Mouse (Mus musculus): ENCODE measurements at regions not wholly inside any gene's neighbourhood (a gene's known extent, or its start where the extent isn't known, plus 50 kb on each side); places are given as distances from the start of the nearest gene placed in this dataset.

- no peaks in the 10 kb centered on the region for H3K27me3 ChIP-seq (ENCODE audit: control insufficient read depth, insufficient read depth, low read length)
- no peak for TF ChIP-seq POLR2A (IDR thresholded peaks at IDR 0.05; ENCODE audit: control insufficient read depth, extremely low read depth, insufficient read depth, low read length, poor library complexity)
- no peak for TF ChIP-seq CTCF (IDR thresholded peaks at IDR 0.05; ENCODE audit: borderline replicate concordance, control insufficient read depth, extremely low read depth, insufficient read depth, low read length, poor library complexity)
- peak; percentile 32 for DNase-seq
- WGBS = 58% methylated on average over 8 of the region's 8 CpGs
- no peaks in the 10 kb centered on the region for H3K36me3 ChIP-seq (ENCODE audit: control insufficient read depth, insufficient read depth, low read length)
- H3K4me3 ChIP-seq (ENCODE audit: control insufficient read depth, insufficient read depth, low read length) = no peak overlapping the region
- H3K4me1 ChIP-seq (replicated peaks; ENCODE audit: control insufficient read depth, insufficient read depth, low read length) = peaks cover 64% of the 10 kb centered on the region
- peak overlapping the region; percentile 92 for H3K27ac ChIP-seq (ENCODE audit: control insufficient read depth, insufficient read depth, low read length)
These were observed 58.0 kb upstream of the Gm26897 start for GRCm38 (mm10) chr5:111675673-111676261.

- no peaks in the 10 kb centered on the region for H3K27me3 ChIP-seq (ENCODE audit: control insufficient read depth, insufficient read depth, low read length)
- H3K36me3 ChIP-seq (ENCODE audit: control insufficient read depth, insufficient read depth, low read length) = no peaks in the 10 kb centered on the region
- DNase-seq = no peak
- TF ChIP-seq CTCF (IDR thresholded peaks at IDR 0.05; ENCODE audit: borderline replicate concordance, control insufficient read depth, extremely low read depth, insufficient read depth, low read length, poor library complexity) (no peak), POLR2A (IDR thresholded peaks at IDR 0.05; ENCODE audit: control insufficient read depth, extremely low read depth, insufficient read depth, low read length, poor library complexity) (no peak)
- 87% methylated on average over 6 of the region's 6 CpGs for WGBS
- peaks cover 50% of the 10 kb centered on the region for H3K4me1 ChIP-seq (replicated peaks; ENCODE audit: control insufficient read depth, insufficient read depth, low read length)
- no peak overlapping the region for H3K27ac ChIP-seq (ENCODE audit: control insufficient read depth, insufficient read depth, low read length)
- H3K4me3 ChIP-seq (ENCODE audit: control insufficient read depth, insufficient read depth, low read length) = no peak overlapping the region
These were observed 55.8 kb upstream of the Gm26897 start for GRCm38 (mm10) chr5:111677847-111678311.

DNA sequence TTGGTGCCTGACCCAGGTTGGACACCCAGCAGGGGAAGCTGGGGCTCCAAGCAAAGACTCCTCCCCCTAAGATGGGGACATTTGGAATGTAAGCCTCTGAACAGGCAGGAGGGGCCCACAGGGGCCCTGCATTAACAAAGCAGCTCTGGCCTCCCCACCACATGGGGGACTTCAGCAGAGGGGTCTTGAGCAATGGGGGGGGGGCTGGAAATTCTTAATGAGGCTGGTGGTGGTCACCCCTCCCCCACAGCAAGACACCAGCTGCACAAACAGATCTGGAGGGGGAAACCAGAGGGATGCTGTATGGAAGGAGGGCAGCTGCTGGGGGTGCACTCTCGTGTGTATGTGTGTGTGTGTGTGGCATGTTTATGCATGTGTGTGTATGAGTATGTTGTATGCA, 55.2 kb upstream of the Gm26897 start:
- TF ChIP-seq CTCF (IDR thresholded peaks at IDR 0.05; ENCODE audit: borderline replicate concordance, control insufficient read depth, extremely low read depth, insufficient read depth, low read length, poor library complexity) (no peak), POLR2A (IDR thresholded peaks at IDR 0.05; ENCODE audit: control insufficient read depth, extremely low read depth, insufficient read depth, low read length, poor library complexity) (no peak)
- Histone ChIP-seq H3K36me3 (ENCODE audit: control insufficient read depth, insufficient read depth, low read length) (no peaks in the 10 kb centered on the region), H3K27me3 (ENCODE audit: control insufficient read depth, insufficient read depth, low read length) (no peaks in the 10 kb centered on the region), H3K4me1 (replicated peaks; ENCODE audit: control insufficient read depth, insufficient read depth, low read length) (peaks cover 50% of the 10 kb centered on the region), H3K4me3 (ENCODE audit: control insufficient read depth, insufficient read depth, low read length) (no peak overlapping the region), H3K27ac (ENCODE audit: control insufficient read depth, insufficient read depth, low read length) (no peak overlapping the region)
- 29% methylated on average over 1 of the region's 1 CpGs for WGBS
- DNase-seq = peak; percentile 16

GRCm38 (mm10) chr5:111681362-111682028, 52.2 kb upstream of the Gm26897 start:
- Histone ChIP-seq H3K4me3 (ENCODE audit: control insufficient read depth, insufficient read depth, low read length) (no peak overlapping the region), H3K4me1 (replicated peaks; ENCODE audit: control insufficient read depth, insufficient read depth, low read length) (peaks cover 27% of the 10 kb centered on the region), H3K27ac (ENCODE audit: control insufficient read depth, insufficient read depth, low read length) (no peak overlapping the region), H3K27me3 (ENCODE audit: control insufficient read depth, insufficient read depth, low read length) (no peaks in the 10 kb centered on the region), H3K36me3 (ENCODE audit: control insufficient read depth, insufficient read depth, low read length) (no peaks in the 10 kb centered on the region)
- 93% methylated on average over 7 of the region's 7 CpGs for WGBS
- no peak for DNase-seq
- TF ChIP-seq CTCF (IDR thresholded peaks at IDR 0.05; ENCODE audit: borderline replicate concordance, control insufficient read depth, extremely low read depth, insufficient read depth, low read length, poor library complexity) (no peak), POLR2A (IDR thresholded peaks at IDR 0.05; ENCODE audit: control insufficient read depth, extremely low read depth, insufficient read depth, low read length, poor library complexity) (no peak)

DNA sequence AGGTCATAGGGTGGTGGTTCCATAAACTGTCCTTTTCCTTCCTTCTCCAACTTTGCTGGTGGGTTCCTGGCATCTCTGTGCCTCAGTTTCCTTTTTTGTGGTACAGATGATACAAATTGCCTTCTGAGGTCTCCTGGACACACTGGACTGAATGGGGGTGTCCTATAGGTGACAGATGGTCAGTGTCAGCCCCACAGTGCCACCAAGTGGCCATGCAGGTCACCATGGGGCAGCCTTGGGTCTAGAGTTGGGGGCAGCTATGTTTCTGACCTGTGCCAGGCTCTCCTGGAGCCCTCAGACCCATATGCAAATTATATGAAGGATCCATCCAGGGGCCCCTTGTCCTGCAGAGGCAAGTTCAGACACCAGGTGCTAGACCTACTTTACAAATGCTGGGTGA, 50.8 kb upstream of the Gm26897 start:
- no peaks in the 10 kb centered on the region for H3K27me3 ChIP-seq (ENCODE audit: control insufficient read depth, insufficient read depth, low read length)
- no peak overlapping the region for H3K4me3 ChIP-seq (ENCODE audit: control insufficient read depth, insufficient read depth, low read length)
- DNase-seq = peak; percentile 51
- no peak overlapping the region for H3K27ac ChIP-seq (ENCODE audit: control insufficient read depth, insufficient read depth, low read length)
- peaks cover 19% of the 10 kb centered on the region for H3K4me1 ChIP-seq (replicated peaks; ENCODE audit: control insufficient read depth, insufficient read depth, low read length)
- TF ChIP-seq CTCF (IDR thresholded peaks at IDR 0.05; ENCODE audit: borderline replicate concordance, control insufficient read depth, extremely low read depth, insufficient read depth, low read length, poor library complexity) (0 out of 2 replicates have a peak, but pooled peaks have one; percentile 51), POLR2A (IDR thresholded peaks at IDR 0.05; ENCODE audit: control insufficient read depth, extremely low read depth, insufficient read depth, low read length, poor library complexity) (no peak)
- H3K36me3 ChIP-seq (ENCODE audit: control insufficient read depth, insufficient read depth, low read length) = no peaks in the 10 kb centered on the region
